Mouse (Mus musculus) hindbrain, embryonic 11.5 days (tissue): Measurements from ENCODE around the gene Gm44965. TPM values are rescaled to one million over a fixed set of nuclear protein-coding genes. Genes with fewer than 3 reads are reported as not detected.
A peak's percentile ranks its signal among the peaks of the same experiment; 100 is the strongest.
"Not testable (repeated sequence)": the region's sequence is repeated elsewhere in the genome, so short reads cannot be mapped to it uniquely, and the experiment has no call there.

ENCODE experiments used
- ATAC-seq: fragments of 200-750 bp; cut with Nextera tagmentation; 2 replicates; pipeline ENCODE4 v1.8.0; 2017; ENCODE audit warnings: mild to moderate bottlenecking, moderate TSS enrichment, moderate library complexity; ENCODE audit not compliant: low FRiP score
- DNase-seq: peaks from one replicate; pipeline ENCODE4 v3.0.0-alpha.2; 2015; ENCODE audit warnings: low spot score
- H3K27ac ChIP-seq: fragments of 300-500 bp; sonication (generic); 2 replicates; pipeline ENCODE4 v1.5.1; 2014; ENCODE audit warnings: mild to moderate bottlenecking, low read depth, low read length
- H3K27me3 ChIP-seq: fragments of 300-500 bp; sonication (generic); 2 replicates; pipeline ENCODE4 v1.6.1; 2014; ENCODE audit warnings: mild to moderate bottlenecking, low read length, moderate library complexity, mixed read lengths; ENCODE audit not compliant: control insufficient read depth, insufficient read depth
- H3K36me3 ChIP-seq: fragments of 300-500 bp; sonication (generic); 2 replicates; pipeline ENCODE4 v1.6.1; 2014; ENCODE audit warnings: mild to moderate bottlenecking, low read length, moderate library complexity, mixed read lengths; ENCODE audit not compliant: control insufficient read depth, insufficient read depth
- H3K4me1 ChIP-seq: fragments of 300-500 bp; sonication (generic); replicated peaks from 2 replicates; pipeline ENCODE4 v1.6.1; 2014; ENCODE audit warnings: low read length, mixed read lengths; ENCODE audit not compliant: control insufficient read depth, insufficient read depth
- H3K4me2 ChIP-seq: fragments of 300-500 bp; sonication (generic); replicated peaks from 2 replicates; pipeline ENCODE4 v1.6.1; 2014; ENCODE audit warnings: mild to moderate bottlenecking, low read depth, low read length
- H3K4me3 ChIP-seq: fragments of 300-500 bp; sonication (generic); 2 replicates; pipeline ENCODE4 v1.5.1; 2014; ENCODE audit warnings: low read depth, low read length
- H3K9ac ChIP-seq: fragments of 300-500 bp; sonication (generic); 2 replicates; pipeline ENCODE4 v1.6.1; 2014; ENCODE audit warnings: low read depth, low read length
- H3K9me3 ChIP-seq: fragments of 300-500 bp; sonication (generic); 2 replicates; pipeline ENCODE4 v1.6.1; 2016; ENCODE audit warnings: low read length; ENCODE audit not compliant: control insufficient read depth
- WGBS: fragments of 180-500 bp; shearing (Covaris S2); extraction: QIAGEN DNeasy Blood & Tissue Kit; methylation state at CpG from one replicate; pipeline ENCODE4 v1.1.7; 2014; 5-methylcytosine and 5-hydroxymethylcytosine counted together
- polyA plus RNA-seq: library from polyadenylated mRNA; unstranded; fragments of >200 nt; fragmentation: Nextera tagmentation; extraction: Ambion mirVana; gene quantifications from 2 replicates; pipeline ENCODE4 v1.2.1, GENCODE M21; 2014

Gene Gm44965
- polyA plus RNA-seq, 1 experiment from 2014 or later: not detected

DNA sequence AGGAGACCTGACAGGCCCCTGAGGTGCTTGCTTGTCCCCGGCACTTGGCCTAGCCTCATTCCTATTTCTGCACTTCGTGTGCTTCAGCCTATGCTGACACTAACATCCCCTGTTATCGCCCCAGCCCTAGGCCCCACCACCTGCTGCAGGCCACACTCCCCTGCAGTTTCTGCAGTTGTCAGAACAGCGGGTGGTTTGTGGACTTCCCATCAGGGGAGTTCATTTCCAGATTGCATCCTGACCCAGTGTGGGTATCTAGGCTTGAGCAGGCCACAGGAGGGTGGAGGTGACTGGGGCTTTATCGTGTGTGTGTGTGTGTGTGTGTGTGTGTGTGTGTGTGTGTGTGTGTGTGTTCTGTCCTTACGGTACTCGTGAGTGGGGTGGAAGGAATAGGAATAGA lies 15.8 kb downstream of the Gm44965 start:
- H3K9me3 ChIP-seq: no peaks in the 10 kb centered on the region
- no peak for ATAC-seq
- no peak overlapping the region for H3K4me2 ChIP-seq
- no peak overlapping the region for H3K9ac ChIP-seq
- H3K27me3 ChIP-seq: no peaks in the 10 kb centered on the region
- DNase-seq: no peak
- H3K4me1 ChIP-seq: no peaks in the 10 kb centered on the region
- no peak overlapping the region for H3K4me3 ChIP-seq
- WGBS: 45% methylated on average over 7 of the region's 7 CpGs
- H3K36me3 ChIP-seq: peaks cover 4% of the 10 kb centered on the region; the same call in 1 of the 2 replicates
- H3K27ac ChIP-seq: no peak overlapping the region

DNA sequence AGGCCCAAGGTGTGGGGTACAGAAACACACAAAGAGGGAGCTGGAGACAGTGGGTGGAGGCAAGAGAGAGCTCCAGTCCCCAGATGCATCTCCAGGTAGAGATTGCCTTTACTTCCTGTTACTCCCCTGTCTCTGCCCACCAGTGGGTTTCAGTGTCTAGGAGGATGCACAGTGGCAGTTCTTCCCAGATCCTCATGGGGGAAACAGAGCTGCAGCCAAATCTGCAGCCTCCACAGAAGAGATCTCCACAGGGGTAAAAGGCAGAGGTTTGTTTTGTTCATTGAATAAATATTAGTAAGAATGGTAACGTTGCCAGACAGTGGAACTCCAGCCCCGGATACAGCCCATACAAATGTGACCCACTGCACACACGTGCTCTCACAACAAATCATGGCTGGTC lies 16.9 kb downstream of the Gm44965 start:
- ATAC-seq (no peak), DNase-seq (no peak)
- Histone ChIP-seq H3K4me2 (no peak overlapping the region), H3K27ac (no peak overlapping the region), H3K9me3 (no peaks in the 10 kb centered on the region), H3K9ac (no peak overlapping the region), H3K36me3 (peaks cover 4% of the 10 kb centered on the region; the same call in 1 of the 2 replicates), H3K4me3 (no peak overlapping the region), H3K27me3 (no peaks in the 10 kb centered on the region), H3K4me1 (no peaks in the 10 kb centered on the region)
- WGBS: 90% methylated on average over 3 of the region's 3 CpGs

DNA sequence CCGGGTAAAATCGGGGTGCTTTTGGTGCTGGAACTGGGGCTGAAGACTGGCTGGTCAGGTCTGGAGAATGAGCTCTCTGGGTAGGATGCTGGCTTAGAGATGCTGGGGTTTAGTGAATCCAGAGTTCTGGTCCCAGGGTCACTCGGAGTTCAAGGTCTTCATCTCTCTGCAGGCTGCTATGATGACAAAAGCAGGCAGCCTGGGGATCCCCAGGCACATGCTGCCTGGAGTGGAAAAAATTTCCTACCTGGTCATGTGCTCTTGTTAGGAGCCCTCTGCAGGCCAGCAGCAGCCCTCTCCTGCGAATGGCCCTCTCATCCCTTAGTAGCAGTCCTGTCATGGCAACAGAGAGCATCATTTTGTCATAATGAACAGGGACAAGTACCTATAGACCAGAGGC lies 19.7 kb downstream of the Gm44965 start:
- no peaks in the 10 kb centered on the region for H3K27me3 ChIP-seq
- no peak for DNase-seq
- no peak overlapping the region for H3K4me2 ChIP-seq
- H3K36me3 ChIP-seq: 0 out of 2 replicates have a peak, but pooled peaks cover 4% of the 10 kb centered on the region
- H3K4me1 ChIP-seq: no peaks in the 10 kb centered on the region
- no peak overlapping the region for H3K27ac ChIP-seq
- ATAC-seq: no peak
- 91% methylated on average over 4 of the region's 4 CpGs for WGBS
- H3K9ac ChIP-seq: no peak overlapping the region
- H3K4me3 ChIP-seq: no peak overlapping the region
- no peaks in the 10 kb centered on the region for H3K9me3 ChIP-seq

DNA sequence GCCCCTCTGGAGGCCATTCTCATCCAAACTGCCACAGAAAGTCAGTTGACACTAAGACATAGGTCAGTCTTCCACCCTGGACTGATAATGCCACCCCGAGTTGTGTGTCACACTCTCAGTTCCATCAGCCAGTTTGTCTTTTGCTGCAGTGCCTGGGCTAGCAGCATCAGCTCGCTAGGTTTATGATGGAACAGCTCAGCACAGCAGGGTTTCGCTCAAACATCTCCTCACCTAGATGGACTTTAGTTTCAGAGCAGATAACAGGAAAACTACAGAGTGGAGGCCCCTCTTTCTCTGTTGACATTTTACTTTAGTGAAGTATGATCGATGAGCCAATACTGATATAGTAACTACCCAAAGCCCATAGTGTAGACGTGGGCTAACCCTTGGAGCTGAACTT lies 21.0 kb downstream of the Gm44965 start:
- no peaks in the 10 kb centered on the region for H3K9me3 ChIP-seq
- H3K27me3 ChIP-seq: no peaks in the 10 kb centered on the region
- DNase-seq (no peak), ATAC-seq (no peak)
- no peak overlapping the region for H3K4me2 ChIP-seq
- H3K4me3 ChIP-seq: no peak overlapping the region
- no peak overlapping the region for H3K27ac ChIP-seq
- 90% methylated on average over 5 of the region's 5 CpGs for WGBS
- no peak overlapping the region for H3K9ac ChIP-seq
- H3K4me1 ChIP-seq: no peaks in the 10 kb centered on the region
- peaks cover 4% of the 10 kb centered on the region for H3K36me3 ChIP-seq

DNA sequence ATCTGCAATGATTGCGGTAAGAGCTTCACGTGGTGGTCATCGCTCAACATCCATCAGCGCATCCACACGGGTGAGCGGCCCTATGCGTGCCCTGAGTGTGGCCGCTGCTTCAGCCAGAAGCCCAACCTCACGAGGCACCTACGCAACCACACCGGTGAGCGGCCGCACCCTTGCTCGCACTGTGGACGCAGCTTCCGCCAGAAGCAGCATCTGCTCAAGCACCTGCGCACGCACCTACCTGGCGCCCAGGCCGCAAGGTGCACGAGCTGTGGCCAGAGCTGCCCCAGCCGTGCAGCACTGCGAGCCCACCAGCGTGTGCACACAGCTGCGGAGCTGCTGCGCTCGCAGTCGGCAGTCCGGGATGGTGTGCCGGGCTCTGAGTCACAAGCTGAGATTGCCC lies 26.3 kb downstream of the Gm44965 start:
- Histone ChIP-seq H3K4me2 (no peak overlapping the region), H3K4me3 (no peak overlapping the region), H3K36me3 (peaks cover 8% of the 10 kb centered on the region), H3K9me3 (no peaks in the 10 kb centered on the region), H3K9ac (no peak overlapping the region), H3K27ac (no peak overlapping the region), H3K27me3 (no peaks in the 10 kb centered on the region), H3K4me1 (no peaks in the 10 kb centered on the region)
- WGBS: 89% methylated on average over 30 of the region's 30 CpGs
- ATAC-seq (no peak), DNase-seq (no peak)

DNA sequence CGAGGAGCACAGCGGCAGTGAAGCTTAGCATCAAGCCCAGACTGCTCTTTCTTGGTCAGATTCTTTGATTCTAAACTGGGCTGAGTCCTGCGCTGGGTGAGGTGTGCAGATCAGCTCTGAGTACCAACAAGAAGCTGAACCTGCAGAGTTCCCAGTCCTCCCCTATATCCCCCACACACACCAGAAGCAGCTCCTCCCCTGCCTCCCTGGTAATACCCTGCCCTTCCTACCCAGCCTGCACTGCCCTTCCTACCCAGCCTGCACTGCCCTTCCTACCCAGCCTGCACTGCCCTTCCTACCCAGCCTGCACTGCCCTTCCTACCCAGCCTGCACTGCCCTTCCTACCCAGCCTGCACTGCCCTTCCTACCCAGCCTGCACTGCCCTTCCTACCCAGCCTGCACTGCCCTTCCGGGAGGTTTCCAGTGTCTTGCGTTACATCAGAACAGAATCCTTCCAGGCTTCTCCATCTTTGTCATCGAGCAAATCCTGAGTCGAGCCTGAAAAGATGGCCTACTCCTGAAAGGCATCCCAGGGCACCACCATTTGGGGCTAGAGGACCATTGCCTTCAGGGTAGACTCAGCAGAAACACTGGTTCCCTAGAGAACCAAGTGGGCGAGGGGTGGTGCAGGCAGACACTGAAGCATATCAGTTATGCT lies 28.6 kb downstream of the Gm44965 start:
- H3K27me3 ChIP-seq, H3K9ac ChIP-seq, DNase-seq, ATAC-seq, H3K4me3 ChIP-seq, H3K27ac ChIP-seq, H3K9me3 ChIP-seq, H3K4me1 ChIP-seq, H3K4me2 ChIP-seq, H3K36me3 ChIP-seq: not testable (repeated sequence)
- 86% methylated on average over 8 of the region's 8 CpGs for WGBS

DNA sequence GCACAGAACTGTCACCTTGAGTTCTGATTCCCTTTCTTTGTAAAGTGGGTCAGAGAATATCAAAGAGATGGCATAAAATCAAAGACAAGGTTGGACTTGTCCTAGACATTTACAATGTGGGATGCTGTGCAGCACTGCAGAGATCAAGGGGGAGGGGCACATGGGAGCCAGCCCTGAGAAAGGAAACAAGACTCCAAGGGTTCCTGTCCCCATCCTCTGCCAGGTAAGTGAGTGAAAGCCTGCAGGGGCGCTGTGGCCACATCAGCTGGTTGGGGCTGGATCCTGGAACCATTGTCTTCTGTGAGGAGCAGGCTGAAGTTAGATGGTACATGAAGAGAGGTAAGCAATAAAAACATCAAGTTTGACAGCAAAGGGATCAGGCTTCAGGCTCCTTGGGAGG lies 29.7 kb downstream of the Gm44965 start:
- DNase-seq: no peak
- Histone ChIP-seq H3K4me2 (no peak overlapping the region), H3K27ac (no peak overlapping the region), H3K27me3 (peaks cover 16% of the 10 kb centered on the region), H3K4me1 (no peaks in the 10 kb centered on the region), H3K36me3 (peaks cover 8% of the 10 kb centered on the region), H3K9ac (no peak overlapping the region), H3K9me3 (no peaks in the 10 kb centered on the region), H3K4me3 (no peak overlapping the region)
- 22% methylated on average over 1 of the region's 1 CpGs for WGBS
- no peak for ATAC-seq

DNA sequence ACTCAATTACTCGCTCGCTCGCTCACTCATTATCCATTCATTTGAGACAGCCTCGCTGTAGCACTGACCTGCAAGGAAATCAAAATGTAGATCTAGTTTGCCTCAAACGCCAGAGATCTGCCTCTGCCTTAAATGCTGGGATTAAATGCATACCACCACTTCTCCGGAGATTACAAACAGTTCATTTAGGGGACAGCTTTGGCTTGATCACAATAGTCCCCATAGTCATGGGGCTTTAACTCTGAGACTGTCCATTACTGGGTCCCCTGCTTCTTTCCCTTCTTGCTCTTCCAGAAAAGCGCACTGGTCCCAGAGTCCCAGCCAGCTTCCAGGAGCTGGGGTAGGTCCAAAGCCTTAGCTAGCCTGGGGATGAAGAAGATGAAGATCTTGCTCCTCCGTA lies 32.7 kb downstream of the Gm44965 start, which contains the start of gene AI854703:
TSS of gene AI854703 (plus strand) at position 301 of the 400 bp plus-strand sequence.
- Histone ChIP-seq H3K27ac (no peak within 1 kb of the TSS), H3K4me2 (peak within 1 kb of the TSS; percentile 64), H3K4me3 (peak within 1 kb of the TSS; percentile 37), H3K9me3 (no peaks in the 10 kb centered on the region), H3K27me3 (peaks cover 26% of the 10 kb centered on the region), H3K4me1 (peaks cover 2% of the 10 kb centered on the region), H3K9ac (peak within 1 kb of the TSS; percentile 25; the same call in 1 of the 2 replicates), H3K36me3 (no peaks in the 10 kb centered on the region)
- 35% methylated on average over 8 of the region's 8 CpGs for WGBS
- DNase-seq (no peak), ATAC-seq (no peak)

DNA sequence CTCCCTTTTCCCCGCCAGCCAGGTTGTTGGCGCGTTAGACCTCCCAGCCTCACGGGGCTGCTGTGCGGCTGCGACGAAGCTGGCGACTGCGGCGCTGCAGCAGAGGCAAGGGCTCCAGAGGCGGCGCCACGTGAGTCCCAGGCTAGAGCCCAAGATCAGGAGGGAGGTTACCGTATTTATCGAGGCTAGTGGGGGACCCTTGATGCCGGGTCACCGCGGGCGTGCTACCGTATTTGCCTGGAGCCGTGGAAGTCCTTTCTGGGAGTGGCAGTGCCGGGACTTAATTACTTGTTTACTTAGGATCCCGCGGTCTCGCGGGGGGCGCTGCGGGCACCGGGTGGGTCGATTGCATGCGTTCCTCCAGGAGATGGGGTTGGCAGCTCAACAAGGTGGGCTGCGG lies 33.2 kb downstream of the Gm44965 start:
- Histone ChIP-seq H3K4me1 (peaks cover 2% of the 10 kb centered on the region), H3K4me2 (peak overlapping the region; percentile 64), H3K9me3 (no peaks in the 10 kb centered on the region), H3K27ac (no peak overlapping the region), H3K36me3 (no peaks in the 10 kb centered on the region), H3K4me3 (peak overlapping the region; percentile 37), H3K9ac (peak overlapping the region; percentile 25; the same call in 1 of the 2 replicates), H3K27me3 (peaks cover 26% of the 10 kb centered on the region)
- under 1% methylated on average over 32 of the region's 32 CpGs for WGBS
- ATAC-seq (peak; percentile 23; the same call in 1 of the 2 replicates), DNase-seq (peak; percentile 71)
